Mouse (Mus musculus): ENCODE results near the gene Tnfrsf21. TPM values are rescaled to one million over a fixed set of nuclear protein-coding genes. Genes with fewer than 3 reads are reported as not detected.

Tnfrsf21 gene
- polyA plus RNA-seq, 1 experiment from 2014 or later: 24.9 TPM

DNA sequence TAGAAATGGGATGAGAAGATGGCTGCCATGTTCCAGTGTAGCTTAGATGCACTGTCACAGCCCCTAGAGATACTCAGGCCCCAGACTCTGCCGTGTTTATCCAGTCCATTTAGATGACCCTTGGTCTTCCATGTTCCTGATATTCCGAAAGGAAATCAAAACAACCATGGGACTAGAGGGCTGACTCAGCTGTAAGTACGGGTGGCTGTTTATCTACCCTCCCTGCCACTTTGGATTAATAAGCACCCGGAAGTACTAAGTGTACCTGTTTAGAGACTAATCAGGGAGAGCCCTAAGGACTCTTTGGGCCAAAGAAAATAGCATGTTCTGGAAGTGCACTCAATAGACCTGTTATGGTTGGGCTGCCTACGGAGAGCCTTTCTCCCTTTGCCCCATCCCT is 64.9 kb downstream of the Tnfrsf21 start:
- Histone ChIP-seq H3K27me3 (no peaks in the 10 kb centered on the region), H3K4me3 (no peak overlapping the region), H3K4me2 (no peak overlapping the region), H3K9ac (no peak overlapping the region), H3K27ac (no peak overlapping the region), H3K36me3 (peaks cover 11% of the 10 kb centered on the region), H3K4me1 (peaks cover 13% of the 10 kb centered on the region), H3K9me3 (no peaks in the 10 kb centered on the region)
- WGBS: 93% methylated on average over 5 of the region's 5 CpGs
- no peak for ATAC-seq (ENCODE audit: insufficient number of reproducible peaks, insufficient read depth, low FRiP score, low TSS enrichment, low read depth)

DNA sequence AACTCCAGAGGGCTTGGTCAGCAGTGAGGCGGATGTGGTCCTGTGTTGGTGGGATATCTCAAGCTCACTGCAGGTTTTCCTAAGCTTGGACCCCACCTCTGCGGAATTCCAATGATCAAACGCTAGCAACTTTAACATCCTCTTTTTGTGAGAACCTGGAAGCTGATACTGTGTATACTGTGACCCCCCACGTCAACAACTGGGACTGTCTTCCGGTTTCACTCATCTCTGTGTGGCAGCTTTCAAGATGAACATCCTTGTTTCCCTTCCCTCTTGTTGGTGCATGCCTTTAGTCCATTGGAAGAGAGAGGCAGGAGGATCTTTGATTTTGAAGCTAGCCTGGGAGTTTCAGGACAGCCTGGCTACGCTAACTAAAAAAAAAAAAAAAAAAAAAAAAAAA is 73.1 kb downstream of the Tnfrsf21 start:
- ATAC-seq (ENCODE audit: insufficient number of reproducible peaks, insufficient read depth, low FRiP score, low TSS enrichment, low read depth): no peak
- Histone ChIP-seq H3K36me3 (peaks cover 21% of the 10 kb centered on the region), H3K9me3 (no peaks in the 10 kb centered on the region), H3K4me2 (no peak overlapping the region), H3K4me1 (peaks cover 9% of the 10 kb centered on the region; the same call in 1 of the 2 replicates), H3K27me3 (no peaks in the 10 kb centered on the region), H3K27ac (no peak overlapping the region), H3K9ac (no peak overlapping the region), H3K4me3 (no peak overlapping the region)
- 88% methylated on average over 6 of the region's 6 CpGs for WGBS

DNA sequence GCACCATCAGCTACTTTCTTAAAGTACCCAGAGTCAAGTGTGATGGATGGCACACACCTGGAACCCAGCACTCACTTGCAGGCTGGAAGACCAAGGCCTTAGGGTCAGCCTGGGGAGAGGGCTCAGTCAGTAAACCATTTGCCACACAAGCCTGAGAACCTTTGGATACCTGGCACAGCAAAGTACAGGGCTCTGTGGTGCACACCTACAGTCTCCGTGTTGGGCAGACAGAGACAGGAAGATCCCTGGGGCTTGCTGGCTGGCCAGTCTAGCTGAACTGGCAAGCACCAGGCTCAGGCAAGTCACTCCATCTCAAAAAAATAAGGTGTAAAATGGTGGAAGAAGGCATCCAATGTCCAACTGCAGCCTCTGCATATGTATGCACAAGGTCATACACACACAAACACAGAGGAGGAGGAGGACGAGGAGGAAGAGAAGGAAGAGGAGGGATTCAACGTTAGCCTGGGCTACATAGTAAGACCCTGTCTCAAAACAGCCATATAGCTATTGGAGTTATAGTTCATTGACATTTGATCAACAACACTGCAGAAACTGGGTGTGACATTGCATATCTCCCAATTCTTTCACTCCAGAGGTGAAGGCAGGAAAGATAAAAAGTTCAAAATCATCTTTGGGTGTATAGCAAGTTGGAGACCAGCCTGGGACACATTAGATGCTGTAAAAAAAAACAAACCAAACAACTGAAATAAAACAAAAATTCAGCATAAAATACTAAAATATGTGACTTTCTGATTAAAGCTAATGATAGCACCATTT is 74.8 kb downstream of the Tnfrsf21 start:
- WGBS: 95% methylated on average over 3 of the region's 3 CpGs
- H3K4me3 ChIP-seq: no peak overlapping the region
- ATAC-seq (ENCODE audit: insufficient number of reproducible peaks, insufficient read depth, low FRiP score, low TSS enrichment, low read depth): no peak
- H3K36me3 ChIP-seq: peaks cover 11% of the 10 kb centered on the region
- H3K27me3 ChIP-seq: no peaks in the 10 kb centered on the region
- no peaks in the 10 kb centered on the region for H3K9me3 ChIP-seq
- H3K4me2 ChIP-seq: no peak overlapping the region
- peaks cover 9% of the 10 kb centered on the region; the same call in 1 of the 2 replicates for H3K4me1 ChIP-seq
- H3K27ac ChIP-seq: no peak overlapping the region
- no peak overlapping the region for H3K9ac ChIP-seq

DNA sequence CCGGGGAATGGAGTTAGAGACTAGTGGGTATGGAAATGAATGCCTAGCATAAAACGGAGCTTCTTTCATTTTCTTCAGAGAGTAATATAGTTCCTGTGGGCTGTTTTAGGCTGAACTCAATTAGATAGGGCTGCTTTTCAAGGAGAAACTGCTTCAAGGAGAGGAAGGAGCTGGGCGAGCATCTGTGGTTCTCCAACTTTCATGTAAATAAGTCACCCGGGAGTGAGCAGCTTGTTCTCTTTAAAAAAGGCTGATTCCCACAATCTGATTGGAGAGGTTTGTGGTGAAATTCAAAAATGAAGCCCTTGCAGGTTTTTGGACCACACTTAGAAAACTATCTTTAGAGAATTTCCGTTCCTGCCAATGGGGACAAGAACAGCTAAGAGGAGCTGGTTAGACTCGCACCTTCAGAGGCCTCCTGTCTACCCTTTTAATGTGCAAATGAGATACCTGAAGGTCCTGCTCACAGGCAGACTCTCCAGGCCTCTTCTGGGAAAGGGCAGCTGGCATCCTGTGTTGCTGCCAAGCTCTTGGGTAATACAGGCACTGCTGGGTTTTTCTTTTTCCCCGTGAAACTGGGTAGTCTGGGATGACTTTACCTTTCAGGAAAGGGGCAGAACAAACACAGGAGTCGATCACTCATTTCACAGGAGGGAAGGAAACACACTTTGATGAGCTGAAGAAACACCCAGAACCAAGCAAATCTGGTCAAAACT is 76.1 kb downstream of the Tnfrsf21 start:
- H3K9me3 ChIP-seq: no peaks in the 10 kb centered on the region
- no peak overlapping the region for H3K9ac ChIP-seq
- ATAC-seq (ENCODE audit: insufficient number of reproducible peaks, insufficient read depth, low FRiP score, low TSS enrichment, low read depth): no peak
- no peak overlapping the region; the same call in 1 of the 2 replicates for H3K4me2 ChIP-seq
- H3K4me1 ChIP-seq: peaks cover 9% of the 10 kb centered on the region; the same call in 1 of the 2 replicates
- H3K27ac ChIP-seq: peak overlapping the region; percentile 55
- no peak overlapping the region for H3K4me3 ChIP-seq
- H3K36me3 ChIP-seq: peaks cover 3% of the 10 kb centered on the region; the same call in 1 of the 2 replicates
- H3K27me3 ChIP-seq: no peaks in the 10 kb centered on the region
- 33% methylated on average over 8 of the region's 8 CpGs for WGBS

DNA sequence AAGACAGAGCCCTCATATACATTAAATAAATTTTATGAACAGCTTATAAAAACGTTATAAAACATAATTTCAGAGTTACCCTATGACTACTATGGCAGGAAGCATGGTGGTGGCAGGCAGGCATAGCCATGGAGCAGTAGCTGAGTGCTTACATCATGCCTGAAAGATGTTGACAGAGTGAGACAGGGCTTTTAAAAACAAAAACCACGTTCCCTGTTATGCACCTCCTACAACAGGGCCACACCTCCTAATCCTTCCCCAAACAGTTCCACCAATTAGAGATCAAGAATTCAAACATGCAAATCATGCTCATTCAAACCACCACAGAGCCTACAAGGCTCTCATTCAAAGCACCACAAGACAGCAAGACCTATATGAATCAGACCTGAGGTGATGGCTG is 77.9 kb downstream of the Tnfrsf21 start:
- Histone ChIP-seq H3K4me3 (no peak overlapping the region), H3K36me3 (peaks cover 1% of the 10 kb centered on the region; the same call in 1 of the 2 replicates), H3K4me2 (no peak overlapping the region), H3K27ac (no peak overlapping the region), H3K9ac (no peak overlapping the region), H3K27me3 (no peaks in the 10 kb centered on the region), H3K9me3 (no peaks in the 10 kb centered on the region), H3K4me1 (peaks cover 9% of the 10 kb centered on the region; the same call in 1 of the 2 replicates)
- ATAC-seq (ENCODE audit: insufficient number of reproducible peaks, insufficient read depth, low FRiP score, low TSS enrichment, low read depth): no peak
- WGBS: 36% methylated on average over 2 of the region's 2 CpGs

DNA sequence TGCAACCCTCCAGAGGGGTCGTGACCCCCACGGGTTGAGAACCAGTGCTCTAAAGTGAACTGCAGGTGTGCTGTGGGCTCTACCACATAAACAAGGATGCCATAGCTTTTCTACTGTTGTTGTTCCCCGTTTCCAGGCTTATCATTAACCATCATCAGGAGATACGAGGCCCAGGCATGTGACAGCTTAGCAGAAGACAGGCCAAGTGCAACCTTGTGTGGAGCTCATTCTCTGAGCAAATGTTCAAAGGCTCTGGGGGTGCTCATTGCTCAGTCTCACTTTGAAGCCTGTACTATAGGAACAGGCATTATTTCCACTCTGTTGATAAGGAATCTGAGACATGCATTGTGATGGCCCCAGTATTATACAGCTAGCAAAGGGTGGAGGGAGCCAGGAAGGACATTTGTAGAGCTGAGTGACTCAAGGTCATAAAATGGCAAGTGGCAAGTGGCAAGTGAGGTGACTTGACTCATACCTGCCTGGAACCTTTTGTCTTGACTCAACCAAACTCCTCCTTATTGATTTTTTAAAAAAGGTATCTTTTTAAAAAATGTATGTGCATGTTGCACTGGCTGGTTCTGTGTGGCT is 80.8 kb downstream of the Tnfrsf21 start:
- no peaks in the 10 kb centered on the region for H3K36me3 ChIP-seq
- no peak overlapping the region for H3K4me2 ChIP-seq
- ATAC-seq (ENCODE audit: insufficient number of reproducible peaks, insufficient read depth, low FRiP score, low TSS enrichment, low read depth): no peak
- H3K27ac ChIP-seq: no peak overlapping the region
- H3K9me3 ChIP-seq: no peaks in the 10 kb centered on the region
- H3K4me1 ChIP-seq: peaks cover 8% of the 10 kb centered on the region; the same call in 1 of the 2 replicates
- H3K27me3 ChIP-seq: no peaks in the 10 kb centered on the region
- H3K9ac ChIP-seq: no peak overlapping the region
- WGBS: 78% methylated on average over 4 of the region's 4 CpGs
- no peak overlapping the region for H3K4me3 ChIP-seq

DNA sequence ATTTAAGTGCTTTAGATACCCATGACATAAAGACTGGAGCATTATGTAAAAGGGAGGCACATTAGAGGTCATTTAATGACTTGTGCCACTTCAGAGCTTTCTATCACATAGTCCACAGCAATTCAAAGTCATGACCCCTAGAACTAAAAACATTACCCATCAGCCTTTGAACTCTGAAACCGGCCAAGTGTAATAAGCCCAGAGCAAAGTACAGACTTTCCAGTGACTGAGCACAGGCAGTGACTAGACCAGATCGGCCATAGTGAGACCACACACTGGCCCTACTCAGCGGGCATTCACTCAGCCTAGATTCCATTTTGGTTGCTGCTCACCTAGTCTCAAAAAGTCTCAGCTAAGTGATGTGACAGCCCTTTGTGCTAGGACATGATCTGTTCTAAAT is 89.8 kb downstream of the Tnfrsf21 start:
- no peaks in the 10 kb centered on the region for H3K9me3 ChIP-seq
- ATAC-seq (ENCODE audit: insufficient number of reproducible peaks, insufficient read depth, low FRiP score, low TSS enrichment, low read depth): no peak
- no peak overlapping the region for H3K9ac ChIP-seq
- H3K27me3 ChIP-seq: no peaks in the 10 kb centered on the region
- H3K36me3 ChIP-seq: no peaks in the 10 kb centered on the region
- no peak overlapping the region for H3K4me3 ChIP-seq
- 75% methylated on average over 3 of the region's 3 CpGs for WGBS
- no peaks in the 10 kb centered on the region for H3K4me1 ChIP-seq
- no peak overlapping the region for H3K27ac ChIP-seq
- H3K4me2 ChIP-seq: no peak overlapping the region

DNA sequence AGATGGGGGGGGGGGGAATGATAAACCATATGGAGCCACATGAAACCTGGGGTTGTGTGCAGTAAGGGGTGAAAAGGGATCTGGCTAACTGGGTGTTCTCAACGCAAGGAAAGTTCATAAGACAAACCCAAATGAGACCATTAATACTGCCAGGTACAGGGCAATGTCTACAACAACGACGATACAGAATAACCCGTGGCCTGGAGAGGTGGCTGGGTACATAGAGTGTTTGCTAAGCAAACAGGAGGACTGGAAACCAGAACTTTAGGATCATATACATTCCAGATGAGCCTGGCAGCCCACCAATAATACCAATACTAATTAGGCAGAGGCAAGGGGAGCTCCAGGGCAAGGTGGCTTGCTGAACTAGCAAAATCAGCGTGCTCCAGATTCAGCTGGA is 91.0 kb downstream of the Tnfrsf21 start:
- Histone ChIP-seq H3K4me3 (no peak overlapping the region), H3K27ac (no peak overlapping the region), H3K9ac (no peak overlapping the region), H3K9me3 (no peaks in the 10 kb centered on the region), H3K4me2 (no peak overlapping the region), H3K4me1 (no peaks in the 10 kb centered on the region), H3K27me3 (no peaks in the 10 kb centered on the region), H3K36me3 (no peaks in the 10 kb centered on the region)
- WGBS: 84% methylated on average over 5 of the region's 5 CpGs
- ATAC-seq (ENCODE audit: insufficient number of reproducible peaks, insufficient read depth, low FRiP score, low TSS enrichment, low read depth): no peak

DNA sequence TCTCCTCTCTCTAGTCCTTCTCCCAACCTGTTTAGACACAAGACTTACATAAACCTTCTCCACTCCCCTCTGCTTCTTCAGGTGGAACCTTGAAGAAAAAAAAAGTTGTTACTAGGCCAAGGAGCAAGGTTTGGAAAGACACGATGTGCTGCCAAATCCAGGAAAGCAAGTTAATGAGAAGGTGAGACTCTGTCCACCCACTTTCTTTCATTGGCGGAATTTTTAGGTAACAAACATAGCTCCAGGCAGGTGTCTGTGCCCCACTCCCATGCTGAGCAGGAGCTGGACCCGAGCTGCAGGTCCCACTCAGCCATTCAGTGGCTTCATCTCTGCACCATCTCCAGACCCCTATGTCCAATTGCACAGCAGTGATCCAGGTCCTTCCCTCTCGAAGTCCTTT is 93.1 kb downstream of the Tnfrsf21 start:
- H3K4me2 ChIP-seq: no peak overlapping the region
- WGBS: 72% methylated on average over 4 of the region's 4 CpGs

DNA sequence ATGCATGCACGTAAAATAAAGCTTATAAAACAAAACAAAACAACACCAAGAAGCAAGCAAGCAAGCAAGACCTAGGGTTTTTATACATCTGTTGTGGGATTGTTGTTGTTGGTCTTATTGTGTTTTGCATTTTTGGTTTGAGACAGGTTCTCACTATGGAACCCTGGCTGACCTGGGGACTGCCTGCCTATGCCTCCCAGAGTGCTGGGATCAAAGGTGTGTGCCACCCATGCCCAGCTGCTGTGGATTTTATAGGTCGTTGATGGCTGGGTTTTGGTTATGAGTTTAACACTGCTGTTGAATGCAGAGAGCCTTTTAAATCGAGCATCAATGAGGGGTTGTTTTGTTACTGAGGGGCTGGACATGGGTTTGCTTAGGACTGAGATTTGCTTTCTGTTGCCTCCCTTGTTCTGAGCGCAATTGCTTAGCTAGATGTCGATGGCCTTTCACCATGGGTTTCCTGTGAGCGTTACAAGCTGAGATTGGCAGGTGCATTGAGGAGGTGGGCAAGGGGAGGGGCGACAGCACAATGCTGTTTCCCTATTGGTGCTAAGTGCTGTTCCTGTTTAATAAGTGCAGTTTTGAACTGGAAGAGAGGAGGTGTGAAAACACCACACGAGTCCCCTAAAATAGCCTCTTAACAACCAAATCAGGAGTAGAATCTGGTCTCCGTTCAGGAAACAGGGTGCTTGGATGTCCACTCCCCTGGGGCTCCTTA is 94.0 kb downstream of the Tnfrsf21 start:
- Histone ChIP-seq H3K4me3 (no peak overlapping the region), H3K36me3 (no peaks in the 10 kb centered on the region), H3K27me3 (no peaks in the 10 kb centered on the region), H3K4me2 (no peak overlapping the region), H3K4me1 (no peaks in the 10 kb centered on the region), H3K9me3 (no peaks in the 10 kb centered on the region), H3K9ac (no peak overlapping the region), H3K27ac (no peak overlapping the region)
- 77% methylated on average over 9 of the region's 9 CpGs for WGBS
- no peak for ATAC-seq (ENCODE audit: insufficient number of reproducible peaks, insufficient read depth, low FRiP score, low TSS enrichment, low read depth)

More for the DNA sequence above, 93.1 kb downstream of the Tnfrsf21 start:
- no peak for ATAC-seq (ENCODE audit: insufficient number of reproducible peaks, insufficient read depth, low FRiP score, low TSS enrichment, low read depth)
- Histone ChIP-seq H3K27me3 (no peaks in the 10 kb centered on the region), H3K27ac (no peak overlapping the region), H3K9me3 (no peaks in the 10 kb centered on the region), H3K36me3 (no peaks in the 10 kb centered on the region), H3K4me3 (no peak overlapping the region), H3K9ac (no peak overlapping the region), H3K4me1 (no peaks in the 10 kb centered on the region)

DNA sequence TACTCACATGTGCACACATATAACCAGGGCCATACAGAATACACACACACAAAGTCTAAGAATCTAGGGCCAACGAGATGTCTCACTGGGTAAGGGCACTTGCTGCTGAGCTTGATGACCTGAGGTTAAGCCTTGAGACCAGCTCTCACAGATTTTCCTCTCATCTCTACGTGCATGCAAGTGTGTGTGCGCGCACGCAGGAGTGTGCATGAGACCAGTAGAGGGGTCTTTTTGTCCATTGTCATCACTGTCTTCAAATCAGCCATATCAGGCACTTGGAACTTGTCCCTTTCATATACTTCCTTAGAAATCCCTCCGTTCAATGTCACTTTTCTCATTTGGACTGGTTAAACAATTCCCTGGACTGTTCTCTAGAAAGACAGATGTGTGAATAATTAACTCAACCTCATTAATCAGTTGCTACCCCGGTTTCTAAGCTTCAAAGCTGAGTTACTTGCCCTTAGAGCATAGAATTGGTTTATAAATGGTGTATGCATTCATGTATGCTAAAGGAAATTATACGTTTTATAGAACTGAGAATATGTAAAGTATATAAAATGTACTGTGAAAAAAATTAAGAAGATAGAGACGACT is 97.1 kb downstream of the Tnfrsf21 start:
- ATAC-seq (ENCODE audit: insufficient number of reproducible peaks, insufficient read depth, low FRiP score, low TSS enrichment, low read depth): no peak
- no peak overlapping the region for H3K27ac ChIP-seq
- WGBS: 83% methylated on average over 9 of the region's 9 CpGs

More for the DNA sequence above, 97.1 kb downstream of the Tnfrsf21 start:
- no peaks in the 10 kb centered on the region for H3K27me3 ChIP-seq
- H3K4me1 ChIP-seq: no peaks in the 10 kb centered on the region
- no peak overlapping the region for H3K4me2 ChIP-seq
- no peak overlapping the region for H3K9ac ChIP-seq
- no peak overlapping the region for H3K4me3 ChIP-seq
- no peaks in the 10 kb centered on the region for H3K36me3 ChIP-seq
- no peaks in the 10 kb centered on the region for H3K9me3 ChIP-seq
